Mouse (Mus musculus): ENCODE results near the gene Vps52. TPM values are rescaled to one million over a fixed set of nuclear protein-coding genes. Genes with fewer than 3 reads are reported as not detected.
"Not testable (repeated sequence)": the region's sequence is repeated elsewhere in the genome, so short reads cannot be mapped to it uniquely, and the experiment has no call there.

The Vps52 gene
- total and polyA plus RNA-seq, 2 experiments from 2014 or later, result 55.6 to 62.1 TPM

GRCm38 (mm10) chr17:33977861-33978557 lies 22.4 kb downstream of the Vps52 start:
- no peaks in the 10 kb centered on the region for H3K36me3 ChIP-seq (ENCODE audit: insufficient read depth, low read length)
- no peak for DNase-seq (ENCODE audit: low spot score)
- no peaks in the 10 kb centered on the region for H3K9me3 ChIP-seq (ENCODE audit: low read length)
- no peak overlapping the region for H3K27ac ChIP-seq
- H3K9ac ChIP-seq (replicated peaks; ENCODE audit: low read length), result no peak overlapping the region; the same call in 1 of the 2 replicates
- H3K27me3 ChIP-seq (ENCODE audit: insufficient read depth, low read length), result peaks cover 26% of the 10 kb centered on the region
- H3K4me1 ChIP-seq (ENCODE audit: insufficient read depth, low read length), result no peaks in the 10 kb centered on the region
- H3K4me3 ChIP-seq (ENCODE audit: low read length), result peak overlapping the region; percentile 38
- WGBS, result 3% methylated on average over 57 of the region's 57 CpGs
- H3K4me2 ChIP-seq (ENCODE audit: low read depth, low read length), result peak overlapping the region; percentile 57
- no peak for TF ChIP-seq CTCF (IDR thresholded peaks at IDR 0.05; ENCODE audit: low read depth)
- no peak for ATAC-seq

GRCm38 (mm10) chr17:33978631-33979031 lies 23.0 kb downstream of the Vps52 start:
- no peaks in the 10 kb centered on the region for H3K4me1 ChIP-seq (ENCODE audit: insufficient read depth, low read length)
- H3K27ac ChIP-seq, result no peak overlapping the region
- H3K9me3 ChIP-seq (ENCODE audit: low read length), result no peaks in the 10 kb centered on the region
- no peaks in the 10 kb centered on the region for H3K36me3 ChIP-seq (ENCODE audit: insufficient read depth, low read length)
- no peak for TF ChIP-seq CTCF (IDR thresholded peaks at IDR 0.05; ENCODE audit: low read depth)
- DNase-seq (ENCODE audit: low spot score) (peak; percentile 21), ATAC-seq (0 out of 2 replicates have a peak, but pooled peaks have one; percentile 7)
- H3K4me2 ChIP-seq (ENCODE audit: low read depth, low read length), result peak overlapping the region; percentile 57
- no peak overlapping the region; the same call in 1 of the 2 replicates for H3K9ac ChIP-seq (replicated peaks; ENCODE audit: low read length)
- H3K4me3 ChIP-seq (ENCODE audit: low read length), result peak overlapping the region; percentile 38
- WGBS, result 1% methylated on average over 16 of the region's 17 CpGs
- H3K27me3 ChIP-seq (ENCODE audit: insufficient read depth, low read length), result peaks cover 26% of the 10 kb centered on the region

GRCm38 (mm10) chr17:33979512-33980050 lies 24.0 kb downstream of the Vps52 start:
- WGBS, result 76% methylated on average over 6 of the region's 6 CpGs
- Histone ChIP-seq H3K4me3 (ENCODE audit: low read length) (no peak overlapping the region), H3K27ac (no peak overlapping the region), H3K9me3 (ENCODE audit: low read length) (no peaks in the 10 kb centered on the region), H3K9ac (replicated peaks; ENCODE audit: low read length) (no peak overlapping the region), H3K4me1 (ENCODE audit: insufficient read depth, low read length) (no peaks in the 10 kb centered on the region), H3K4me2 (ENCODE audit: low read depth, low read length) (no peak overlapping the region), H3K27me3 (ENCODE audit: insufficient read depth, low read length) (peaks cover 26% of the 10 kb centered on the region), H3K36me3 (ENCODE audit: insufficient read depth, low read length) (no peaks in the 10 kb centered on the region)
- DNase-seq (ENCODE audit: low spot score) (no peak), ATAC-seq (no peak)
- no peak for TF ChIP-seq CTCF (IDR thresholded peaks at IDR 0.05; ENCODE audit: low read depth)

GRCm38 (mm10) chr17:33980181-33981035 lies 24.8 kb downstream of the Vps52 start:
- 79% methylated on average over 19 of the region's 19 CpGs for WGBS
- no peak overlapping the region for H3K9ac ChIP-seq (replicated peaks; ENCODE audit: low read length)
- peaks cover 26% of the 10 kb centered on the region for H3K27me3 ChIP-seq (ENCODE audit: insufficient read depth, low read length)
- no peak for TF ChIP-seq CTCF (IDR thresholded peaks at IDR 0.05; ENCODE audit: low read depth)
- ATAC-seq (no peak), DNase-seq (ENCODE audit: low spot score) (peak; percentile 20)
- H3K36me3 ChIP-seq (ENCODE audit: insufficient read depth, low read length), result no peaks in the 10 kb centered on the region
- H3K27ac ChIP-seq, result peak overlapping the region; percentile 69
- H3K4me1 ChIP-seq (ENCODE audit: insufficient read depth, low read length), result no peaks in the 10 kb centered on the region
- no peaks in the 10 kb centered on the region for H3K9me3 ChIP-seq (ENCODE audit: low read length)
- H3K4me2 ChIP-seq (ENCODE audit: low read depth, low read length), result no peak overlapping the region
- H3K4me3 ChIP-seq (ENCODE audit: low read length), result no peak overlapping the region

GRCm38 (mm10) chr17:33981192-33981909 lies 25.7 kb downstream of the Vps52 start:
- Histone ChIP-seq H3K27me3 (ENCODE audit: insufficient read depth, low read length) (peaks cover 24% of the 10 kb centered on the region), H3K9ac (replicated peaks; ENCODE audit: low read length) (peak overlapping the region; percentile 43), H3K27ac (peak overlapping the region; percentile 94), H3K4me3 (ENCODE audit: low read length) (peak overlapping the region; percentile 44), H3K4me2 (ENCODE audit: low read depth, low read length) (peak overlapping the region; percentile 58)
- under 1% methylated on average over 27 of the region's 27 CpGs for WGBS
- H3K4me1 ChIP-seq (ENCODE audit: insufficient read depth, low read length); H3K9me3 ChIP-seq (ENCODE audit: low read length); H3K36me3 ChIP-seq (ENCODE audit: insufficient read depth, low read length): not testable (repeated sequence)
- TF ChIP-seq CTCF (IDR thresholded peaks at IDR 0.05; ENCODE audit: low read depth), result peak; percentile 76
- ATAC-seq (peak; percentile 96), DNase-seq (ENCODE audit: low spot score) (peak; percentile 98)

- DNase-seq (ENCODE audit: low spot score), result peak; percentile 72
- H3K9ac ChIP-seq (replicated peaks; ENCODE audit: low read length); H3K4me1 ChIP-seq (ENCODE audit: insufficient read depth, low read length); H3K36me3 ChIP-seq (ENCODE audit: insufficient read depth, low read length); H3K4me3 ChIP-seq (ENCODE audit: low read length); ATAC-seq; H3K9me3 ChIP-seq (ENCODE audit: low read length): not testable (repeated sequence)
- 16% methylated on average over 8 of the region's 8 CpGs for WGBS
- Histone ChIP-seq H3K27ac (peak overlapping the region; percentile 94; the same call in 1 of the 2 replicates), H3K27me3 (ENCODE audit: insufficient read depth, low read length) (peaks cover 21% of the 10 kb centered on the region), H3K4me2 (ENCODE audit: low read depth, low read length) (peak overlapping the region; percentile 58; the same call in 1 of the 2 replicates)
- peak; percentile 92 for TF ChIP-seq CTCF (IDR thresholded peaks at IDR 0.05; ENCODE audit: low read depth)
Observed at GRCm38 (mm10) chr17:33982136-33982535, 26.5 kb downstream of the Vps52 start.
